Mouse (Mus musculus): Measurements from ENCODE around the gene Spred2. TPM values are rescaled to one million over a fixed set of nuclear protein-coding genes. Genes with fewer than 3 reads are reported as not detected.

Gene Spred2
- polyA plus RNA-seq, 1 experiment, result 25.4 TPM

DNA sequence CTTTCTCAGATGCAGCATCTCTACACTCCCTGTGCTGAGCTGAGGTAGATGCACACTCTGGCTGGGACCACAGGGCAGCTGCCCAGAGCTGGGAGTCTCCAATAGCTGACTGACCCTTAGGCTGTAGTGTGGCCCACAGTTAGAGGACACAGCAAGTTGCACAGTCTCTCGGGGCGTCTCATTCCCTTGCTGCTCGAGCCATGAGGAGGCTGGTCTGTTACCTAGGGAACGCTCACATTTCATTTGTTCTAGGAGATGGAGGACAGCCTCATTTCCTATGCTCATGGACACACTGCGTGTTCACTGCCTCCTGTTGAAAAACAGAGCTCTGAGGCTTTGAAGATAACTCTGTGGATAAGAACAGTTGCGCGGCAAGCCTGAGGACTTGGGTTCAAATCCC, 111.8 kb downstream of the Spred2 start:
- Histone ChIP-seq H3K4me3 (replicated peaks) (peak overlapping the region; percentile 14), H3K9me3 (no peaks in the 10 kb centered on the region), H3K4me1 (peaks cover 66% of the 10 kb centered on the region), H3K27me3 (replicated peaks) (no peaks in the 10 kb centered on the region), H3K36me3 (replicated peaks; ENCODE audit: low read length) (no peaks in the 10 kb centered on the region)
- no peak for TF ChIP-seq FLI1 (IDR thresholded peaks at IDR 0.05; ENCODE audit: low read length)

DNA sequence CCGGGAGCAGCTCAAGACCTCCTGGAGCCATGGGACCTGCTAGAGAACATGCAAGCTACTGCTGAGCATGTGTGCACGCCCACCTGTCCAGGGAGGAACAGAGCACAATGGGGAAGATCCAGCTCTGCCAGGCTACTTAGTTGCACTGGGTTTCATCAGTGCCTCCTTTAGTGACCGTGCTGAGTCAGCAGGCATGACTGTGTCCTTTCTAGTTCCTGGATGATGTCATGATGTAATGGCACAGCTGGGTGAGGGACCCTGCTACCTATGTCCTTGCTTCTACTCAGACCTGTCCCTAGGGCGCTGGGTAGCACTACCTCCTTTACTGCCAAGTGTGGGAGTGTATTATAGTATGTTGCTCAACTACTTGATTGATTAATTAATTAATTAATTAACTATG, 113.6 kb downstream of the Spred2 start:
- H3K4me1 ChIP-seq, result peaks cover 83% of the 10 kb centered on the region
- no peaks in the 10 kb centered on the region for H3K36me3 ChIP-seq (replicated peaks; ENCODE audit: low read length)
- no peaks in the 10 kb centered on the region for H3K9me3 ChIP-seq
- H3K4me3 ChIP-seq (replicated peaks), result peak overlapping the region; percentile 31
- TF ChIP-seq GATA1 (IDR thresholded peaks at IDR 0.05; ENCODE audit: borderline replicate concordance, low read length), result no peak
- TF ChIP-seq FLI1 (IDR thresholded peaks at IDR 0.05; ENCODE audit: low read length), result no peak
- H3K27me3 ChIP-seq (replicated peaks), result no peaks in the 10 kb centered on the region

DNA sequence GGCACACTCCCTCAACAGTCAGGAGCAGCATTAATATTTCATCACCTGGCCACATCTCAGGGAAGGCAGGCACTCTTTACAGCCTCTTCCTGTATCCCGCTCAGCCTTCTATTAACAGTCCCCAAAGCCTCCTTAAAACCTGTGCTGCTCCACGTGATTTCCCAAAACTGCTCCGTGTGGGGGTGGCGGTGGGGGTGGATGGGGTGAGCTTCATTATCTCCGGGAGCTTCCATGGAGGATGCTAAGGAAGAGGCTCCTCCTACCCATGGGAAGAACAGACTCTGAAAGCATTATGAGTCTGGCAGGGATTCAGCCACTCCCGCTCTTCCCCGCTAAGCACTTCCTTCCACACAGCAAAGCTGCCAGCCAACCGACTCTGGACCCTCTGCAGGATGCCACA, 114.5 kb downstream of the Spred2 start:
- no peak for TF ChIP-seq FLI1 (IDR thresholded peaks at IDR 0.05; ENCODE audit: low read length)
- TF ChIP-seq GATA1 (IDR thresholded peaks at IDR 0.05; ENCODE audit: borderline replicate concordance, low read length), result no peak
- Histone ChIP-seq H3K36me3 (replicated peaks; ENCODE audit: low read length) (peaks cover 3% of the 10 kb centered on the region), H3K4me1 (peaks cover 88% of the 10 kb centered on the region), H3K27me3 (replicated peaks) (no peaks in the 10 kb centered on the region), H3K4me3 (replicated peaks) (no peak overlapping the region), H3K9me3 (no peaks in the 10 kb centered on the region)

GRCm38 (mm10) chr11:20041164-20041920, 117.2 kb downstream of the Spred2 start:
- Histone ChIP-seq H3K27me3 (replicated peaks) (no peaks in the 10 kb centered on the region), H3K9me3 (no peaks in the 10 kb centered on the region), H3K4me1 (peaks cover 80% of the 10 kb centered on the region), H3K36me3 (replicated peaks; ENCODE audit: low read length) (peaks cover 6% of the 10 kb centered on the region), H3K4me3 (replicated peaks) (no peak overlapping the region)
- TF ChIP-seq GATA1 (IDR thresholded peaks at IDR 0.05; ENCODE audit: borderline replicate concordance, low read length), result no peak
- no peak for TF ChIP-seq FLI1 (IDR thresholded peaks at IDR 0.05; ENCODE audit: low read length)

DNA sequence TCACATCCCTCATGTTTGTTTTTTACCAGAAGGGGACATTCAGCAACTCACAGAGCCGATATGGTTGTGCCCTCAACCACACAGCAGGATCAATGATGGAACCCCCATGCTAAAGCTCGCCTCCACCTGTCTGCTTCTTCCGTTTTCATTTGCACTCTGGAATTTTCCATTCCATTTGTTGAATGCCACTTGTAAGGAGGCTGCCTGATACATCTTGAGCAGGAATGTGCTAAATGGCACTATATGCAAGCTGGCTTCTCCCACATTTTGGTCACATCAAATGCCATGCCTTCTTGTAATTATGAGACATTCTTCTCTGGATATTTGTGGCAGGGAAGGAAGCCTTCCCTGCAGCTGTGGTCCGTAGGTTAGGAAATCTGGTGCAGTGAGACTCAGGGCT, 117.9 kb downstream of the Spred2 start:
- no peak overlapping the region for H3K4me3 ChIP-seq (replicated peaks)
- no peaks in the 10 kb centered on the region for H3K9me3 ChIP-seq
- no peaks in the 10 kb centered on the region for H3K27me3 ChIP-seq (replicated peaks)
- H3K4me1 ChIP-seq, result peaks cover 73% of the 10 kb centered on the region
- H3K36me3 ChIP-seq (replicated peaks; ENCODE audit: low read length), result peaks cover 6% of the 10 kb centered on the region
- no peak for TF ChIP-seq GATA1 (IDR thresholded peaks at IDR 0.05; ENCODE audit: borderline replicate concordance, low read length)
- TF ChIP-seq FLI1 (IDR thresholded peaks at IDR 0.05; ENCODE audit: low read length), result no peak

GRCm38 (mm10) chr11:20043256-20043655, 119.1 kb downstream of the Spred2 start:
- Histone ChIP-seq H3K9me3 (no peaks in the 10 kb centered on the region), H3K27me3 (replicated peaks) (no peaks in the 10 kb centered on the region), H3K4me1 (peaks cover 67% of the 10 kb centered on the region), H3K36me3 (replicated peaks; ENCODE audit: low read length) (peaks cover 12% of the 10 kb centered on the region), H3K4me3 (replicated peaks) (no peak overlapping the region)
- TF ChIP-seq GATA1 (IDR thresholded peaks at IDR 0.05; ENCODE audit: borderline replicate concordance, low read length) (no peak), FLI1 (IDR thresholded peaks at IDR 0.05; ENCODE audit: low read length) (no peak)

DNA sequence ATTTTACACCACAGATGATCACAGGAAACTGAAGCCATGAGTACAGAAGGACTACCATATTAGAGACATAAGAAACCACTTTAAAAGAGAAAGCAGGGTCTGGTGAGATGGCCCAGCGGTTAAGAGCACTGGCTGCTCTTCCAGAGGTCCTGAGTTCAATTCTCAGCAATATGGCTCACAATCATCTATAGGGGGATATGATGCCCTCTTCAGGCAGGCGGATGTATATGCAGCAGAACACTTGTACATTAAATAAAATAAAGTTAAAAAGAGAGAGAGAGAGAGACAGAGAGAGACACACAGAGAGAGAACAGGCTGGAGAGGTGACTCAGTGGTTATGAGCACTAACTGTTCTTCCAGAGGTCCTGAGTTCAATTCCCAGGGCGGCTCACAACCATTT, 121.4 kb downstream of the Spred2 start:
- Histone ChIP-seq H3K9me3 (no peaks in the 10 kb centered on the region), H3K36me3 (replicated peaks; ENCODE audit: low read length) (peaks cover 21% of the 10 kb centered on the region), H3K4me1 (peaks cover 55% of the 10 kb centered on the region), H3K4me3 (replicated peaks) (no peak overlapping the region), H3K27me3 (replicated peaks) (no peaks in the 10 kb centered on the region)
- TF ChIP-seq FLI1 (IDR thresholded peaks at IDR 0.05; ENCODE audit: low read length) (no peak), GATA1 (IDR thresholded peaks at IDR 0.05; ENCODE audit: borderline replicate concordance, low read length) (no peak)

GRCm38 (mm10) chr11:20052814-20053536, 128.8 kb downstream of the Spred2 start:
- Histone ChIP-seq H3K36me3 (replicated peaks; ENCODE audit: low read length) (peaks cover 61% of the 10 kb centered on the region), H3K4me1 (peaks cover 67% of the 10 kb centered on the region), H3K27me3 (replicated peaks) (no peaks in the 10 kb centered on the region), H3K4me3 (replicated peaks) (peak overlapping the region; percentile 76), H3K9me3 (no peaks in the 10 kb centered on the region)
- peak; percentile 48; the same call in 1 of the 3 replicates for TF ChIP-seq GATA1 (IDR thresholded peaks at IDR 0.05; ENCODE audit: borderline replicate concordance, low read length)
- TF ChIP-seq FLI1 (IDR thresholded peaks at IDR 0.05; ENCODE audit: low read length), result no peak

- H3K4me3 ChIP-seq (replicated peaks), result no peak overlapping the region
- no peaks in the 10 kb centered on the region for H3K9me3 ChIP-seq
- H3K36me3 ChIP-seq (replicated peaks; ENCODE audit: low read length), result peaks cover 62% of the 10 kb centered on the region
- no peak for TF ChIP-seq GATA1 (IDR thresholded peaks at IDR 0.05; ENCODE audit: borderline replicate concordance, low read length)
- TF ChIP-seq FLI1 (IDR thresholded peaks at IDR 0.05; ENCODE audit: low read length), result no peak
- H3K4me1 ChIP-seq, result peaks cover 73% of the 10 kb centered on the region
- H3K27me3 ChIP-seq (replicated peaks), result no peaks in the 10 kb centered on the region
Measured at GRCm38 (mm10) chr11:20053951-20054350, 129.8 kb downstream of the Spred2 start.

GRCm38 (mm10) chr11:20054617-20055016, 130.4 kb downstream of the Spred2 start:
- Histone ChIP-seq H3K4me3 (replicated peaks) (no peak overlapping the region), H3K36me3 (replicated peaks; ENCODE audit: low read length) (peaks cover 66% of the 10 kb centered on the region), H3K27me3 (replicated peaks) (no peaks in the 10 kb centered on the region), H3K4me1 (peaks cover 79% of the 10 kb centered on the region), H3K9me3 (no peaks in the 10 kb centered on the region)
- TF ChIP-seq GATA1 (IDR thresholded peaks at IDR 0.05; ENCODE audit: borderline replicate concordance, low read length), result no peak
- TF ChIP-seq FLI1 (IDR thresholded peaks at IDR 0.05; ENCODE audit: low read length), result no peak

Data from megakaryocyte, embryonic 14.5 days (primary cell).